In the genomic region with DNA sequence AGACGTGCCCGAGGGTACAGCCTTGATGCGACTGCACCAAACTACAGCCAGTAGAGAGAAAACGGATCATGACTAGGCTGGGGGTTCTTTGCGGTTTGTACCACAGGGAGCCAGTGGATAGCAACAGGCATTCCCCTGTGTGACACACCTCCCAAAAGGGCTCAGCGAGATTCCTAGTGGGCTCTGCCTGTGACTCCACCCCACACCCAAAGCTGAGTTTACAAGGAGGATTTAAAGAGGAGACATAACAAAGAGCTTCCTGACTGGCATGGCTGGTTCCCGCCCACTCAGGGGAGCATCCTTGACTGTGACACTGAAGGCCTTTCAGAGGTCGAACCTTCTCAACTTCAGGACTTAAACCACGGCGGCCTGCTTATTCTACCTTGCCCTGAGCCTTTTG, we compare ENCODE assay signal across 16 mouse cellular contexts. TPM values are rescaled to one million over a fixed set of nuclear protein-coding genes. Genes with fewer than 3 reads are reported as not detected.
DNase-seq lines count a peak whose midpoint lies in the region; ATAC-seq and TF ChIP-seq lines count a peak whose summit lies in the region.
"Had no signal": no experiment of that assay in that cellular context is flagged by ENCODE, and none has a peak within 500 bp of the region (broad histone marks: within the 10 kb centered on the region; RNA-seq: fewer than 3 reads in every experiment).

No protein-coding gene starts in this region.

- no peak overlapping the region for H3K4me2 ChIP-seq in heart, embryonic 15.5 days
- no peak overlapping the region for H3K4me2 ChIP-seq in liver, embryonic 15.5 days
- H3K4me2 ChIP-seq: hindbrain, embryonic 14.5 days; neural tube, embryonic 15.5 days had no signal

- peaks cover 3% of the 10 kb centered on the region for H3K27me3 ChIP-seq in heart, embryonic 15.5 days
- H3K27me3 ChIP-seq in C2C12 (ENCODE audit: control insufficient read depth, insufficient read depth, insufficient read length), result no peaks in the 10 kb centered on the region
- peaks cover 4% of the 10 kb centered on the region for H3K27me3 ChIP-seq in liver, embryonic 15.5 days

- H3K4me1 ChIP-seq in heart, embryonic 15.5 days (replicated peaks), result peaks cover 17% of the 10 kb centered on the region
- H3K4me1 ChIP-seq in liver, embryonic 15.5 days (replicated peaks), result peaks cover 20% of the 10 kb centered on the region

- no peaks in the 10 kb centered on the region for H3K79me2 ChIP-seq in C2C12 (ENCODE audit: control insufficient read depth, insufficient read depth)

- no peaks in the 10 kb centered on the region for H3K79me3 ChIP-seq in C2C12 (ENCODE audit: low read depth)

- H3K27ac ChIP-seq in heart, embryonic 15.5 days, result 0 out of 2 replicates have a peak overlapping the region, but pooled peaks have one; percentile 13
- peak overlapping the region; percentile 77; the same call in 1 of the 2 replicates for H3K27ac ChIP-seq in liver, embryonic 15.5 days (replicated peaks)
- H3K27ac ChIP-seq in layer of hippocampus, adult 2 months, result no peak overlapping the region
- H3K27ac ChIP-seq: hindbrain, embryonic 14.5 days; neural tube, embryonic 15.5 days had no signal

- peak; percentile 42 for DNase-seq in adrenal gland, adult 2 months
- DNase-seq in adrenal gland, postnatal 36 days, result no peak
- no peak for DNase-seq in heart, adult 18-20 months
- DNase-seq in layer of hippocampus, adult 2 months (ENCODE audit: low spot score in 2 of 2), result no peak
- DNase-seq in thymus, postnatal 36 days, result no peak
- DNase-seq: layer of hippocampus, postnatal 36 days; left cerebral cortex, postnatal 4 days had no signal

- no peak for ATAC-seq in heart, embryonic 15.5 days (replicated peaks; ENCODE audit: insufficient number of reproducible peaks, insufficient read depth, low FRiP score, low read depth)
- no peak for ATAC-seq in liver, embryonic 15.5 days (ENCODE audit: insufficient read depth)

- H3K9ac ChIP-seq in heart, embryonic 15.5 days, result no peak overlapping the region
- no peak overlapping the region for H3K9ac ChIP-seq in liver, embryonic 15.5 days
- H3K9ac ChIP-seq: hindbrain, embryonic 14.5 days; neural tube, embryonic 15.5 days had no signal

- no peaks in the 10 kb centered on the region for H3K9me3 ChIP-seq in heart, embryonic 15.5 days (replicated peaks)
- H3K9me3 ChIP-seq in liver, embryonic 15.5 days (replicated peaks), result no peaks in the 10 kb centered on the region
- H3K9me3 ChIP-seq: neural tube, embryonic 15.5 days had no signal

- H3ac ChIP-seq in C2C12 (ENCODE audit: control insufficient read depth, insufficient read length, low read depth), result no peak overlapping the region

- H3K4me3 ChIP-seq in heart, embryonic 15.5 days, result no peak overlapping the region
- H3K4me3 ChIP-seq in C2C12 (ENCODE audit: insufficient read depth, poor library complexity, severe bottlenecking), result no peak overlapping the region
- H3K4me3 ChIP-seq in liver, embryonic 15.5 days (replicated peaks), result no peak overlapping the region
- H3K4me3 ChIP-seq in layer of hippocampus, adult 2 months, result no peak overlapping the region
- H3K4me3 ChIP-seq: neural tube, embryonic 15.5 days had no signal

- no peaks in the 10 kb centered on the region for H3K36me3 ChIP-seq in heart, embryonic 15.5 days
- H3K36me3 ChIP-seq in C2C12 (ENCODE audit: control insufficient read depth, insufficient read depth), result no peaks in the 10 kb centered on the region
- H3K36me3 ChIP-seq in liver, embryonic 15.5 days (replicated peaks), result no peaks in the 10 kb centered on the region
- H3K36me3 ChIP-seq: neural tube, embryonic 15.5 days had no signal

- WGBS in heart, embryonic 15.5 days, result 77% methylated on average over 10 of the region's 10 CpGs
- WGBS in liver, embryonic 15.5 days (ENCODE audit: insufficient replicate concordance), result 58% methylated on average over 10 of the region's 10 CpGs

- TF ChIP-seq CTCF in C2C12 (IDR thresholded peaks at IDR 0.05; ENCODE audit: control insufficient read depth, insufficient read depth, insufficient read length), result no peak
- no peak for TF ChIP-seq CTCF in layer of hippocampus, adult 2 months (conservative IDR thresholded peaks at IDR 0.05)

TF ChIP-seq in C2C12, 6 proteins besides CTCF, POLR2A, EP300 and RAD21:
- TF ChIP-seq MAX (IDR thresholded peaks at IDR 0.05) (peak; percentile 60), FOSL1 (IDR thresholded peaks at IDR 0.05; ENCODE audit: insufficient read depth, low read length, poor library complexity, severe bottlenecking) (no peak)

RNA-seq across cellular contexts. Expression of gene Fads6, which starts 6.0 kb away (rescaled TPM):
- total RNA-seq in adrenal gland, adult 2 months (2021), result 10 to 100 TPM; 56.7 to 76.5 TPM
- 87.7 and 93.1 TPM in 2 replicates for polyA plus RNA-seq in adrenal gland, adult 2 months (2012; rRNA removed)
- 10 to 100 TPM; 47.5 to 75.9 TPM for total RNA-seq in adrenal gland, postnatal 36 days (2021)
- polyA plus RNA-seq in heart, embryonic 15.5 days (2015; fragmentation: Nextera tagmentation; extraction: Ambion mirVana), result 0.55 and 0.67 TPM in 2 replicates
- total RNA-seq in heart, adult 18-20 months (2021), result 1 to 10 TPM; 2.2 to 2.4 TPM
- polyA plus RNA-seq in C2C12 (2012; fragmentation: generic; extraction: Trizol), result 0.21 TPM
- 3.4 and 4.1 TPM in 2 replicates for polyA plus RNA-seq in liver, embryonic 15.5 days (2015; fragmentation: Nextera tagmentation; extraction: Ambion mirVana)
- 10 to 100 TPM; 13.2 to 15.1 TPM for total RNA-seq in layer of hippocampus, adult 2 months (2021)

RNA-seq across cellular contexts. Expression of gene Fdxr, which starts 14.7 kb away (rescaled TPM):
- 1,000 to 10,000 TPM; 1,196 to 1,476 TPM for total RNA-seq in adrenal gland, adult 2 months (2021)
- 2,178 and 2,420 TPM in 2 replicates for polyA plus RNA-seq in adrenal gland, adult 2 months (2012; rRNA removed)
- 1,000 to 10,000 TPM; 1,168 to 1,492 TPM for total RNA-seq in adrenal gland, postnatal 36 days (2021)
- polyA plus RNA-seq in heart, embryonic 15.5 days (2015; fragmentation: Nextera tagmentation; extraction: Ambion mirVana), result 10.5 and 12.4 TPM in 2 replicates
- total RNA-seq in heart, adult 18-20 months (2021), result 10 to 100 TPM in 1 of 2 experiments, 1 to 10 TPM in 1; 9.8 to 10.1 TPM
- 10.7 TPM for polyA plus RNA-seq in C2C12 (2012; fragmentation: generic; extraction: Trizol)
- polyA plus RNA-seq in liver, embryonic 15.5 days (2015; fragmentation: Nextera tagmentation; extraction: Ambion mirVana), result 19.5 and 21.1 TPM in 2 replicates
- 10 to 100 TPM; 22.4 to 22.5 TPM for total RNA-seq in layer of hippocampus, adult 2 months (2021)

RNA-seq across cellular contexts. Expression of gene Otop2, which starts 15.5 kb away (rescaled TPM):
- not detected for total RNA-seq in adrenal gland, adult 2 months (2021)
- 0.12 TPM in 1 of 2 replicates, not detected in the other for polyA plus RNA-seq in adrenal gland, adult 2 months (2012; rRNA removed)
- not detected for total RNA-seq in adrenal gland, postnatal 36 days (2021)
- 0.08 TPM in 1 of 2 replicates, not detected in the other for polyA plus RNA-seq in heart, embryonic 15.5 days (2015; fragmentation: Nextera tagmentation; extraction: Ambion mirVana)
- not detected for total RNA-seq in heart, adult 18-20 months (2021)
- not detected for polyA plus RNA-seq in C2C12 (2012; fragmentation: generic; extraction: Trizol)
- not detected in 2 replicates for polyA plus RNA-seq in liver, embryonic 15.5 days (2015; fragmentation: Nextera tagmentation; extraction: Ambion mirVana)
- under 1 TPM; 0.51 to 0.59 TPM for total RNA-seq in layer of hippocampus, adult 2 months (2021)
- total RNA-seq: gastrocnemius, postnatal 4 days; left cerebral cortex, postnatal 4 days had no signal
- polyA plus RNA-seq: embryonic facial prominence, embryonic 14.5 days; forebrain, embryonic 11.5 days; heart, postnatal 0 days had no signal

RNA-seq across cellular contexts. Expression of gene Grin2c, which starts 24.5 kb away (rescaled TPM):
- 1 to 10 TPM; 2.3 to 9.4 TPM for total RNA-seq in adrenal gland, adult 2 months (2021)
- polyA plus RNA-seq in adrenal gland, adult 2 months (2012; rRNA removed), result 13.8 and 25.5 TPM in 2 replicates
- total RNA-seq in adrenal gland, postnatal 36 days (2021), result 1 to 10 TPM; 1.7 to 4.6 TPM
- polyA plus RNA-seq in heart, embryonic 15.5 days (2015; fragmentation: Nextera tagmentation; extraction: Ambion mirVana), result 0.10 and 0.16 TPM in 2 replicates
- under 1 TPM; 0.27 to 0.41 TPM for total RNA-seq in heart, adult 18-20 months (2021)
- not detected for polyA plus RNA-seq in C2C12 (2012; fragmentation: generic; extraction: Trizol)
- 0.05 TPM in 2 replicates for polyA plus RNA-seq in liver, embryonic 15.5 days (2015; fragmentation: Nextera tagmentation; extraction: Ambion mirVana)
- total RNA-seq in layer of hippocampus, adult 2 months (2021), result 10 to 100 TPM; 47.4 to 47.5 TPM
- total RNA-seq: gastrocnemius, postnatal 4 days had no signal
- polyA plus RNA-seq: embryonic facial prominence, embryonic 14.5 days; forebrain, embryonic 11.5 days; heart, postnatal 0 days had no signal

RNA-seq across cellular contexts. Expression of gene Ush1g, which starts 30.3 kb away (rescaled TPM):
- total RNA-seq in adrenal gland, adult 2 months (2021), result under 1 TPM; 0.49 to 0.69 TPM
- 0.50 and 0.52 TPM in 2 replicates for polyA plus RNA-seq in adrenal gland, adult 2 months (2012; rRNA removed)
- total RNA-seq in adrenal gland, postnatal 36 days (2021), result under 1 TPM; 0.40 to 0.49 TPM
- polyA plus RNA-seq in heart, embryonic 15.5 days (2015; fragmentation: Nextera tagmentation; extraction: Ambion mirVana), result 0.11 and 0.29 TPM in 2 replicates
- under 1 TPM in 1 of 2 experiments, not detected in 1; 0.10 TPM for total RNA-seq in heart, adult 18-20 months (2021)
- polyA plus RNA-seq in C2C12 (2012; fragmentation: generic; extraction: Trizol), result 0.01 TPM
- polyA plus RNA-seq in liver, embryonic 15.5 days (2015; fragmentation: Nextera tagmentation; extraction: Ambion mirVana), result 0.20 and 0.22 TPM in 2 replicates
- total RNA-seq in layer of hippocampus, adult 2 months (2021), result under 1 TPM; 0.37 to 0.64 TPM
- total RNA-seq: gastrocnemius, postnatal 4 days had no signal
- polyA plus RNA-seq: embryonic facial prominence, embryonic 14.5 days; forebrain, embryonic 11.5 days had no signal

Comparison
In these comparisons a context has a peak if more than half of its experiments do, and no peak if none do; other contexts are left out.
1. RNA of gene Fads6, which starts 6.0 kb away (total RNA-seq): 56.7 to 76.5 TPM in adrenal gland, adult 2 months, 47.5 to 75.9 TPM in adrenal gland, postnatal 36 days and 13.2 to 15.1 TPM in layer of hippocampus, adult 2 months; 2.2 to 2.4 TPM in heart, adult 18-20 months; every median in the first group is over 4 times any median in the second.
2. RNA of gene Fdxr, which starts 14.7 kb away (total RNA-seq): 1,168 to 1,492 TPM in adrenal gland, postnatal 36 days and 1,196 to 1,476 TPM in adrenal gland, adult 2 months; 22.4 to 22.5 TPM in layer of hippocampus, adult 2 months and 9.8 to 10.1 TPM in heart, adult 18-20 months; every median in the first group is over 10 times any median in the second.